Mouse (Mus musculus) adrenal gland, postnatal 4 days (tissue): ENCODE data around the gene Ranbp17. TPM values are rescaled to one million over a fixed set of nuclear protein-coding genes. Genes with fewer than 3 reads are reported as not detected.
"Not testable (repeated sequence)": the region's sequence is repeated elsewhere in the genome, so short reads cannot be mapped to it uniquely, and the experiment has no call there.

Source experiments
- DNase-seq, 2 experiments: peaks; one replicate each; pipeline ENCODE4 v3.0.0; 2021 to 2022; ENCODE audit warnings: low spot score in 2 of 2, mixed read lengths in 2 of 2
- long read RNA-seq, 2 experiments: library from polyadenylated mRNA; stranded (forward); transcript quantifications; one replicate each; pipeline ENCODE4 v2.0.0; 2021
- total RNA-seq, 2 experiments: library from RNA; stranded (reverse); gene quantifications; 2 replicates each; pipeline ENCODE4 v1.2.3; 2021

Gene Ranbp17
- total RNA-seq: 10 to 100 TPM; 10.8 to 12.3 TPM
- long read RNA-seq, experiment 1, partial matches to known transcripts: 1 of 3 reads
- long read RNA-seq, experiment 1, other reads (novel, unspliced or antisense): 2 of 3 reads
- long read RNA-seq, experiment 2, full-length matches to known transcripts: 2 of 8 reads
- long read RNA-seq, experiment 2, partial matches to known transcripts: 1 of 8 reads
- long read RNA-seq, experiment 2, other reads (novel, unspliced or antisense): 5 of 8 reads

DNA sequence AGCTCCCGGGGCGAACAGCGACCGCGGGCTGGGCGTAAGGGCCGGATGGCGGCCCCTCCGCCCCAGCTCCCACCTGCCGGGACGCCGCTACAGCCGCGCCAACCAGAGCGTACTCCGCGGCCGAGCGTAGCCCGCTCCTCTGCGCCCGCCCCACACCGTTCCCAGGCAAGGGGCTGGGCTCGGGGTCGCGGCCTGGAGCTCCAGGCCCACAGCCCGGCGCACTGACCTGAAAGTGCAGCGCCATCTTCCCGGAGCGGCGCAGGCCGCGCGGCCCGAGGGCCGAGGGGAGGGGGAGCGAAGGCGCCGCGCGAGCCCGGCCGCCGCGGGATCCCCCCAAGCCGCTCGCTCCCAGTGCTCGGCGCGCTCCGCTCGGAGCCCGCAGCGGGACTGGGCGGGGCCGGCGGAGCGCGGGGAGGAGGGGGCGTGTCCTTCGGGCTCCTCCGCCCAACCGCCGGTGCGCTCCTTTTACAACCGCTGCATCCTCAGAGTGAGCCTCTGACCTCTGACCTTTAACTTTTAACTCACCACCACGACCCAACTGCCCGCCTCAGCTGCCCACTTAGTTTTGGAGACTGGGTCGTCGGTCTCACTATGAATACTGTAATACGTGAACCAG is at the start of gene Ranbp17:
Ranbp17 (minus strand) TSS at position 371 of the 616 bp plus-strand sequence.
- DNase-seq: peak; percentile 13 to 24

DNA sequence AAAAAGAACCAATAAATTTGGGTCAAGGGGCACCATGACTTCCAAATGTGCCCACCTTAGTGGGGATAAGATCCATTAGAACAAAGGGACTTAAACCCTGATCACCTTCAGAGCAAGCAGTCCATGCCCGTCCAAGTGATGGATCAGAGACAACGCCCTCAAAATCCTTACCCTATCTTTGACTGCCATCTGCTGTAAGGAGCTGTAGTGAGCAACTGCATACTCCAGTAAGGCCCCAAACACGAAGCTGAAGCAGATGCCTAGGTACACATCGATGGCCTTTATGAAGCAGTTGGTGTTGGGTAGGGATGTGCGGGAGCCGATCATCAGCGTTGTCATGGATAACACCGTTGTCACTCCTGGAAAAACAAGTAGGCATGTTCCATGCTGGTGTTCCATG is 40.6 kb upstream of the Ranbp17 start:
- no peak for DNase-seq

DNA sequence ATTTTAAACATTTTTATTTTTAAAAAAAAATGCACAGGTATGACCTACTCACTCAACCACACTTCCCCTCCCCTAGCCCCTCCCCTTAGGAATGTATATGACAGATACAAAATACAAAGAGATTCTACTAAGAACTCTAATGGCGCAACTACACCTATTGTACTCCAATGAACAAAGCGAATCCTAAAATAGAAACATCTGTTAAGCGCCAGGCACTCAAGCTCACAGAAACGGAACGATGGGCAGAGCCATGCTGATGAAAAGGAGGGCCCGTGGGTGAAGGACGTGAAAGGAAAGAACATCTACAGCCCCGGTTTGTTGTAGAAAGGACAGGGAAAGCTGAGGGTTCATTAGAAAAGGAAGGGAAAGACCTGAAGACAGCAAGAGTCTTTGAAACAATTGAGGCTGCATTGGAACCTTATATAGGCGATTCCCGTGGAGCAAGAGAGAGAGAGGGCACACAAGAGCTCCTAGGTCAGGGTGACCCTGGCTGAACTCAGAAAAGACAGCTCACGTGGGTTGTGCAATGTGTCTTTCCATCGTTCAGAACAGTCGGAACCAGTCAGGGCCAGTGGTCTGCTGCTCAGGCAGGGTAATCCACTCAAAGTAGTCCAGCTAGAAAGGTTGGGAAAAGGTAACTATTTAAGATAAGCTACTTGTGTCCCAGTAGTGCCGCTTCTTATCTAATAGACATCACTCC is 37.5 kb upstream of the Ranbp17 start:
- no peak for DNase-seq

GRCm38 (mm10) chr11:33547386-33547785 is 33.8 kb upstream of the Ranbp17 start:
- no peak for DNase-seq

DNA sequence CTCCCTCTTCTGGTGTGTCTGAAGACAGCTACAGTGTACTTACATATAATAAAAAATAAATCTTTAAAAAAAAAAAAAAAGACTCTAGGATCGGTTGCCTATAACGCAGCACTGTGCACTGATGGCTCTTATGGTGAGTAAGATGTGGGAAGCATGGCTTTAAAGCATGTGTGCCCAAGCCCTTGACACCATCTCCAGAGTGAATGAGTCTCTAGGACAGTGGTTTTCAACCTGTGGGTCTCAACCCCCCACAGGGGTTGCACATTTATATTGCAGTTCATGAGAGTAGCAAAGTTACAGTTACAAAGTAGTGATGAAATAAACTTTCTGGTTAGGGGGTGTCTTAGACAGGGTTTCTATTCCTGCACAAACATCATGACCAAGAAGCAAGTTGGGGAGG is 31.4 kb upstream of the Ranbp17 start:
- DNase-seq: no peak

DNA sequence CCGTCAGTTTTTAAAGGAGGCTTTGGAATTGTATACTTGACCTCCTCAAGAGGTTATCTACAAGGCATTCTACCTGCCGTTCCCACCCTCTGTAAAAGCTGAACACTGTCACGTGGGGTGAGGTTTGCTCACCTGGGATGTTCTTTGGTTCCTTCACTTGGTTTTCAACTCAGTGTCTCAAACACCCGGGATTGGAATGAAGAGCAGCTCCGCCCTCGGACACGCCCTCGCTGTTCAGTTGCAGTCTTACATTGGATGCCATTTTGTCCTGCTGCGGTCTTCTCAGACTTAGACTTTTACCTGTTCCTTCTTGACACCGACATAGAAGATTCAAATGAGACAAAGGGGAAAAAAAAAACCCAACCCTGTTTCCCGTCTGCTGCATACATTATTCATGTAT is 30.6 kb upstream of the Ranbp17 start:
- DNase-seq: no peak

GRCm38 (mm10) chr11:33537390-33538125 is 24.0 kb upstream of the Ranbp17 start:
- no peak for DNase-seq

- DNase-seq: no peak
Measured at GRCm38 (mm10) chr11:33536636-33537035, 23.1 kb upstream of the Ranbp17 start.

DNA sequence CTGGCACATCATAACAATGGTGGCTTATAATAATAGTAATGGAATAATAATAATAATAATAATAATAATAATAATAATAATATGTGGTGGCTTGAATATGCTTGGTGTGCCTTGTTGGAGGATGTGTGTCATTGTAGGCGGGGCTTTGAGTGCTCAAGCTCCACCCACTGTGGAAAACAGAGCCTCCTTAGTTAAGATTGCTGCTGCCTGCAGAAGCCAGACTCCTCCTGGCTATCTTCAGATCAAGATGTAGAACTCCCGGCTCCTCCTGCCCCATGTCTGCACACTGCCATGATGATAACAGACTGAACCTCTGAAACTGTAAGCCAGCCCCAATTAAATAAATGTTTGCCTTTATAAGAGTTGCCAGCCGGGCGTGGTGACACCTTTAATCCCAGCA is 21.0 kb upstream of the Ranbp17 start:
- no peak for DNase-seq

GRCm38 (mm10) chr11:33533577-33533976 is 20.0 kb upstream of the Ranbp17 start:
- no peak for DNase-seq

- no peak for DNase-seq
Measured at GRCm38 (mm10) chr11:33529576-33529975, 16.0 kb upstream of the Ranbp17 start.

- DNase-seq: peak; percentile 36 to 45
Measured at GRCm38 (mm10) chr11:33512854-33513375, 631 bp downstream of the Ranbp17 start.

GRCm38 (mm10) chr11:33509401-33509800 is 4.1 kb downstream of the Ranbp17 start:
- no peak for DNase-seq

GRCm38 (mm10) chr11:33485746-33486145 is 27.8 kb downstream of the Ranbp17 start:
- no peak for DNase-seq

- DNase-seq: no peak
Measured at GRCm38 (mm10) chr11:33480410-33480809, 33.1 kb downstream of the Ranbp17 start.

GRCm38 (mm10) chr11:33479209-33479608 is 34.3 kb downstream of the Ranbp17 start:
- DNase-seq: no peak

- no peak for DNase-seq
Measured at GRCm38 (mm10) chr11:33476634-33477033, 36.9 kb downstream of the Ranbp17 start.

DNA sequence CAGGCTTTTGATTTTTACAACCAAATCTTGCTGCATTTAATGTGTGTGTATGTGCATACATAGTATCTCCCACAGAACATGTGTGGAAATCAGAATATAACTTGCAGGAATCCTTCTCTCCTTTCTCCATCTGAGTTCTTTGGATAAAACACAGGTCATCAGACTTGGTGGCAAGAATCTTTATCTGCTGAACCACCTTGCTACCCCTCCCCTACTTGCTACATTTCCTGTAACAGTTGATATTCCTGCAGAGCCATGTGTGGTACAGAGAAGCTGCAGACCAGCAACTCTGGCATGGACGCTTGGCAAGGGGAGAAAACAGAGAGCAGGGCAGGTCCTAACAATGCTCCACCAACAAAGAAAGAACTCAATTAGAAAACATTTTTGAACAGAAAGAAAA is 52.4 kb downstream of the Ranbp17 start:
- no peak for DNase-seq

- DNase-seq: no peak
Measured at GRCm38 (mm10) chr11:33454069-33454468, 59.5 kb downstream of the Ranbp17 start.

DNA sequence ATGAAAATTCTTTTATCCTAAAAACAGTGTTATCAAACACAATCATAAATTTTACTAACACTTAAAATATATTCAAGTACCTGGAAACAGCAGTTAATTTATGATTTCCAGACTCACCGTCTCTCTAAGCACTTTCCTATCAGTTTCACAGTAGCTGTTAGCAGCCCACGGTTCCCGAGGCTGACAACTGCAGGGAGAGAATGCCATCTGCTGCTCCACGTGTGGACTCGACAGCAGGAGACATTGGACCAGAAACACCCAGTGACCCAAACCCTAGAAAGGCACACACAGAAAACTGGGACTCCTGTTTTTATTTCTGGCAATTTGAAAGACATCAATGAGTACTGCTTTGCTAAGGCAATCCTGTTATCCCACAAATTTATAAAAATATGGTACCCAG is 79.7 kb downstream of the Ranbp17 start:
- no peak for DNase-seq

- DNase-seq: not testable (repeated sequence)
Measured at GRCm38 (mm10) chr11:33428238-33428637, 85.3 kb downstream of the Ranbp17 start.
